Mouse (Mus musculus): ENCODE results near the gene Kdm2b. TPM values are rescaled to one million over a fixed set of nuclear protein-coding genes. Genes with fewer than 3 reads are reported as not detected.

The Kdm2b gene
- polyA plus RNA-seq, 1 experiment: 2.1 TPM

DNA sequence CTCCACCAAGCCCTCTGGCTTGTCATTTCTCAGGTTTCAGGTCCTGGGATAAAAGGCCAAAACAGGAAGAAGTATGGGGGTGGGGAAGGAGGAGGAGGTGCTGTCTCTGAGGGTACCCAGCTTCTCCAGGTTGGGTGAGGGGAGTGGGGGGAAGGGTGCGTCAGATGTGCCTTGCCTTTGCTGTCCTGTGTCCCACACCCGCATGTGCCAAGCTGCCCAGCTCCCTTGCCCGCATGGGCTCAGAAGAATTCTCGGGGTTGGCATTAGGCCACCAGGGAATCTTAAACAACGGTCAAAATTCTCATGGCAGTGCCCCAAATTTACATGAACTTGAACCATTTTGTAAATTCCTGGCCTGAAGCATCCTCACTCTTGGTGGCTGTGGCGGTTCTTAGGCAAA is 36.8 kb upstream of the Kdm2b start:
- peaks cover 8% of the 10 kb centered on the region for H3K4me1 ChIP-seq (ENCODE audit: control insufficient read depth)
- H3K4me3 ChIP-seq (replicated peaks): no peak overlapping the region
- H3K27me3 ChIP-seq (ENCODE audit: control insufficient read depth): no peaks in the 10 kb centered on the region
- H3K9me3 ChIP-seq (ENCODE audit: control insufficient read depth, low read length): no peaks in the 10 kb centered on the region
- TF ChIP-seq TAL1 (IDR thresholded peaks at IDR 0.05; ENCODE audit: low read length) (no peak), GATA1 (IDR thresholded peaks at IDR 0.05; ENCODE audit: low read length) (no peak)
- peaks cover 10% of the 10 kb centered on the region for H3K36me3 ChIP-seq (ENCODE audit: control insufficient read depth)

DNA sequence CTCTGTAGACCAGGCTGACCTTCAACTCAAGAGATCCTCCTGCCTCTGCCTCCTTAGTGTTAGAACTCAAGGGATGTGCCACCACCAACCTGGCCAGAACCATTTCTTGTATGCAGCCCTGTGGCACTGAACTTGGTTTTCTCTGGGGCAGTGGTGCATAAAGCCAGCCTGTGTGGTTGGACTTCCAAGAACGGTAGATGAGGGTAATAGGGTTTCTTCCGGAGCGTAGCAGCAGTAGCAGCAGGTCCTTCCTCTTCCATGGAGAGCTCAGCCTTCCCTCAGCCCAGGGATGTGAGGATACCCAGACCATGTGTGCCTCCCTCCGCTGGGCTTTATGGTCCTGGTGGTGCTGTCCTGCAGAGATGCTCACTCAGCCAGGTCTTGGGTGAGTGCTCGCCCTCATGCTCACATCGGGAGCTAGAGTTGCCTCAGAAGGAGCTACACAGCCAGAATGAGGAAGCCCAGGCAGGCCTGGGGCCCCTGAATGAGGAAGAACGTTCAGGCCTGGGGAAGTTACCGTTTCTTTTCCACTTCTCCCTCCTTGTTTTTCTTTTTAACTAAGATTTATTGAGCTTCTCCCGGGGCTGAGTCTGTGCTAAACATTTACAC is 35.4 kb upstream of the Kdm2b start:
- peaks cover 8% of the 10 kb centered on the region for H3K4me1 ChIP-seq (ENCODE audit: control insufficient read depth)

DNA sequence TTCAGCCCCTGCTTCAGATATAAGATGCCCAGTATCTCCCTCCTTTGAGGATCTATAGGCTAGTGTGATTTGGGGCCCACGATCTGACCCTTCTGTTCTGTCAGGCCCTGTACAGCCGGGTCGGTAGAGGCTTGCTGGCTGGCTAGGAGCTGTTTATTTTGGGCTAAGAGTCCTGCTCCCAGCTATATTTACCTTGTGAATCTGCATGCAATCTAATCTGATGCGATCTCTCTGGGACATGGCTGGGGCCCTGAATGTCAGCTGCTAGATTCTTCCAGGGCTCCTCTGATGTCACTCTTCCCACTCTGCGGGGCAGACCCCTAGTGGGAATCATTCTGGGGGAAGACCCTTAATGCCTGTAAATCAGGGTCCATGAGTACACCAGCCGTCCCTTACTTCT is 34.7 kb upstream of the Kdm2b start:
- Histone ChIP-seq H3K27me3 (ENCODE audit: control insufficient read depth) (no peaks in the 10 kb centered on the region), H3K4me3 (replicated peaks) (no peak overlapping the region), H3K9me3 (ENCODE audit: control insufficient read depth, low read length) (no peaks in the 10 kb centered on the region), H3K36me3 (ENCODE audit: control insufficient read depth) (peaks cover 5% of the 10 kb centered on the region), H3K4me1 (ENCODE audit: control insufficient read depth) (peaks cover 14% of the 10 kb centered on the region)
- TF ChIP-seq TAL1 (IDR thresholded peaks at IDR 0.05; ENCODE audit: low read length): no peak
- TF ChIP-seq GATA1 (IDR thresholded peaks at IDR 0.05; ENCODE audit: low read length): no peak

More for the DNA sequence above, 35.4 kb upstream of the Kdm2b start:
- H3K36me3 ChIP-seq (ENCODE audit: control insufficient read depth): peaks cover 10% of the 10 kb centered on the region
- no peak overlapping the region for H3K4me3 ChIP-seq (replicated peaks)
- H3K9me3 ChIP-seq (ENCODE audit: control insufficient read depth, low read length): no peaks in the 10 kb centered on the region
- no peaks in the 10 kb centered on the region for H3K27me3 ChIP-seq (ENCODE audit: control insufficient read depth)
- TF ChIP-seq GATA1 (IDR thresholded peaks at IDR 0.05; ENCODE audit: low read length) (no peak), TAL1 (IDR thresholded peaks at IDR 0.05; ENCODE audit: low read length) (no peak)

DNA sequence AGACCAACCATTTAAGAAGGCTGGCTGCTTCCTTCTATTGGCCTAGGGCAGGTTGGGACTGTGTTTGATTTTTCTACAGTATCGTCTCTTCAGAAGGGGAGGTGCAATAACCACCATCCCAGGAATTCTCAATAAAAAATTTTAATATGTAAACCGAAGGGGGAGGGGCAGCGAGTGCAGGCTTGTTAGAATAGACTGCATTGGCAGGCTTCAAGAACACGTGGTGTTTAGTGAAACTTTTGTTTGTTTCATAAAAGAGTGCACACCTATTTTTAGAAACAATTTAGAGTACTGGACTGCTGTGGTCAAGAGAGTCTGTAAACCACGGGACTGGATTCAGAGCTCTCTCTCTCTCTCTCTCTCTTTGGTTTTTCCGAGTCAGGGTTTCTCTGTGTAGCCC is 33.4 kb upstream of the Kdm2b start:
- H3K36me3 ChIP-seq (ENCODE audit: control insufficient read depth): no peaks in the 10 kb centered on the region
- H3K4me3 ChIP-seq (replicated peaks): no peak overlapping the region
- no peaks in the 10 kb centered on the region for H3K9me3 ChIP-seq (ENCODE audit: control insufficient read depth, low read length)
- H3K4me1 ChIP-seq (ENCODE audit: control insufficient read depth): peaks cover 18% of the 10 kb centered on the region
- no peaks in the 10 kb centered on the region for H3K27me3 ChIP-seq (ENCODE audit: control insufficient read depth)
- TF ChIP-seq GATA1 (IDR thresholded peaks at IDR 0.05; ENCODE audit: low read length): no peak
- no peak for TF ChIP-seq TAL1 (IDR thresholded peaks at IDR 0.05; ENCODE audit: low read length)

DNA sequence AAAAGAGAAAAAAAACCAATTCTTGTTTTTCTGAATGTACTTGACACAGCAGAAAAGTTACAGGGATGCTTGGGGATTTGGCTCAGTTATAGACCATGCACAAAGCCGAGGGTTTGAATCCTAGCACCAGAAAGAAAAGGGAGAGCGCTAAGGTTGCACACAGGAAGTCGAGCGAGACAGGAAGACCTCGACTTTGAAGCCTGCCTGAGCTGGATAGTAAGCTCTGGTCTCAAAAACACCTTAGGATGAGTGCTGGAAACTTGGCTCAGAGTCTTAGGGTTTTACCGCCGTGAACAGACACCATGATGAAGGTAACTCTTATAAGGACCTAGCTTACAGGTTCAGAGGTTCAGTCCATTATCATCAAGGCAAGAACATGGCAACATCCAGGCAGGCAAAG is 31.8 kb upstream of the Kdm2b start:
- no peak for TF ChIP-seq TAL1 (IDR thresholded peaks at IDR 0.05; ENCODE audit: low read length)
- no peak for TF ChIP-seq GATA1 (IDR thresholded peaks at IDR 0.05; ENCODE audit: low read length)
- Histone ChIP-seq H3K4me3 (replicated peaks) (no peak overlapping the region), H3K36me3 (ENCODE audit: control insufficient read depth) (no peaks in the 10 kb centered on the region), H3K9me3 (ENCODE audit: control insufficient read depth, low read length) (no peaks in the 10 kb centered on the region), H3K27me3 (ENCODE audit: control insufficient read depth) (no peaks in the 10 kb centered on the region), H3K4me1 (ENCODE audit: control insufficient read depth) (peaks cover 24% of the 10 kb centered on the region)

GRCm38 (mm10) chr5:123020426-123020825 is 30.8 kb upstream of the Kdm2b start:
- no peak overlapping the region for H3K4me3 ChIP-seq (replicated peaks)
- H3K4me1 ChIP-seq (ENCODE audit: control insufficient read depth): peaks cover 34% of the 10 kb centered on the region
- no peaks in the 10 kb centered on the region for H3K36me3 ChIP-seq (ENCODE audit: control insufficient read depth)
- no peak for TF ChIP-seq GATA1 (IDR thresholded peaks at IDR 0.05; ENCODE audit: low read length)
- no peak for TF ChIP-seq TAL1 (IDR thresholded peaks at IDR 0.05; ENCODE audit: low read length)
- no peaks in the 10 kb centered on the region for H3K9me3 ChIP-seq (ENCODE audit: control insufficient read depth, low read length)
- H3K27me3 ChIP-seq (ENCODE audit: control insufficient read depth): peaks cover 4% of the 10 kb centered on the region; the same call in 1 of the 2 replicates

DNA sequence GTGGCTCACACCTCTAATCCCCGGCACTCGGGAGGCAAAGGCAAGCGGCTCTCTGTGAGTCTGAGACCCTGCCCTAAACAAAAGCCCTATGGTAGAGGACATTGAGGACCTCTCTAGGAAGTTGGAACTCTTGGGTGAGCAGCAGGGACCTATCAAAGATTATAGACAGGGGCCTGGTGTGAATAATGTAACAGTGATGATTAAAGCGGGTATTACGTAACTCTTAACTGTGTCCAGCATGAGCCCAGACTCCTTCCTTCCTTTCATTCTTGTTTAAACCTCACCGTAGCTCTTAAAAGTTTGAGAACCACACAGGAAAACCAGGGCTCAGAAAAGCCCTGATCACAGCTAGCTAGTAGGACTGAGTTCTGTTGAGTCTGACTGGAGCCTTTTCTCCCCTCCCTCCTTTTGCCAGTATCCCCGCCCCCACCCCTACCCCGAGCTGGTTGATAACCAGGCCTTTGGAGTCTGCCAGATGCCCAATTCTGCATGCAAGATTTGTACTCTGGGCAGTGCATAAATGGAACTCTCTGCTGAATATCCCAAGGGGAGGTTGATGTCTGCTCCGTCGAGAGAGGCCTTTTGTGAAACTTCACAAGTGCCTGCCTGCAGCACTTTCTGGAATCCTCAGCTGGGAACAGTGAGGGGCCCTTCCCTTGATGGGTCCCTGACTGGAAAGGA is 29.9 kb upstream of the Kdm2b start:
- no peaks in the 10 kb centered on the region for H3K9me3 ChIP-seq (ENCODE audit: control insufficient read depth, low read length)
- no peaks in the 10 kb centered on the region for H3K36me3 ChIP-seq (ENCODE audit: control insufficient read depth)
- H3K4me1 ChIP-seq (ENCODE audit: control insufficient read depth): peaks cover 36% of the 10 kb centered on the region
- peaks cover 4% of the 10 kb centered on the region; the same call in 1 of the 2 replicates for H3K27me3 ChIP-seq (ENCODE audit: control insufficient read depth)
- TF ChIP-seq TAL1 (IDR thresholded peaks at IDR 0.05; ENCODE audit: low read length): no peak
- TF ChIP-seq GATA1 (IDR thresholded peaks at IDR 0.05; ENCODE audit: low read length): no peak
- H3K4me3 ChIP-seq (replicated peaks): no peak overlapping the region

- no peak for TF ChIP-seq GATA1 (IDR thresholded peaks at IDR 0.05; ENCODE audit: low read length)
- no peak for TF ChIP-seq TAL1 (IDR thresholded peaks at IDR 0.05; ENCODE audit: low read length)
- H3K36me3 ChIP-seq (ENCODE audit: control insufficient read depth): no peaks in the 10 kb centered on the region
- peaks cover 49% of the 10 kb centered on the region for H3K4me1 ChIP-seq (ENCODE audit: control insufficient read depth)
- H3K9me3 ChIP-seq (ENCODE audit: control insufficient read depth, low read length): no peaks in the 10 kb centered on the region
- peaks cover 4% of the 10 kb centered on the region; the same call in 1 of the 2 replicates for H3K27me3 ChIP-seq (ENCODE audit: control insufficient read depth)
- no peak overlapping the region for H3K4me3 ChIP-seq (replicated peaks)
These were observed 27.9 kb upstream of the Kdm2b start for GRCm38 (mm10) chr5:123017504-123017903.

DNA sequence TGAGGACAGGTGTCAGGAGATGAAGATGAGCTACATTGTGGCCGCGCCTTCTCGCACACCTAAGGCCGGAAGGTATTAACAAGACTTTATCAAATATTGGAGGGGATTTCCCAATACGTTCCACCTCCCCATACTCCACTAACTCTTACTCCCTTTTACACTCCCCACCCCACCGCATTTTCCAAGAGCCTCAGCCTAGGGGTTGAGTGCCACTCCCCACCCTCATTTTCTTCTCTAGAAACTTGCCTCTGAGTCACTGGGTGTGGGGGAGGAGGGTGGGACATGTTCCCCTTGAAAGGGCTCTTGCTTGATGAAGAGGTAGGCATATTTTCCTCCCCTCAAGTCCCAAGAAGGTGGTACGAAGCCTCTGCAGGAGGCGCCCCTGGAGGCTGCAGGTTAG is 26.3 kb upstream of the Kdm2b start:
- peaks cover 49% of the 10 kb centered on the region for H3K4me1 ChIP-seq (ENCODE audit: control insufficient read depth)
- H3K9me3 ChIP-seq (ENCODE audit: control insufficient read depth, low read length): no peaks in the 10 kb centered on the region; the same call in 1 of the 2 replicates
- peak overlapping the region; percentile 66 for H3K4me3 ChIP-seq (replicated peaks)
- TF ChIP-seq TAL1 (IDR thresholded peaks at IDR 0.05; ENCODE audit: low read length): no peak
- no peak for TF ChIP-seq GATA1 (IDR thresholded peaks at IDR 0.05; ENCODE audit: low read length)
- H3K27me3 ChIP-seq (ENCODE audit: control insufficient read depth): peaks cover 4% of the 10 kb centered on the region; the same call in 1 of the 2 replicates
- H3K36me3 ChIP-seq (ENCODE audit: control insufficient read depth): no peaks in the 10 kb centered on the region

All from erythroblast, embryonic 14.5 days (primary cell).